Mouse (Mus musculus): Measurements from ENCODE around the gene Palmd. TPM values are rescaled to one million over a fixed set of nuclear protein-coding genes. Genes with fewer than 3 reads are reported as not detected.

Gene Palmd
- polyA plus RNA-seq (2012; rRNA removed) = 0.90 and 1.1 TPM in 2 replicates

DNA sequence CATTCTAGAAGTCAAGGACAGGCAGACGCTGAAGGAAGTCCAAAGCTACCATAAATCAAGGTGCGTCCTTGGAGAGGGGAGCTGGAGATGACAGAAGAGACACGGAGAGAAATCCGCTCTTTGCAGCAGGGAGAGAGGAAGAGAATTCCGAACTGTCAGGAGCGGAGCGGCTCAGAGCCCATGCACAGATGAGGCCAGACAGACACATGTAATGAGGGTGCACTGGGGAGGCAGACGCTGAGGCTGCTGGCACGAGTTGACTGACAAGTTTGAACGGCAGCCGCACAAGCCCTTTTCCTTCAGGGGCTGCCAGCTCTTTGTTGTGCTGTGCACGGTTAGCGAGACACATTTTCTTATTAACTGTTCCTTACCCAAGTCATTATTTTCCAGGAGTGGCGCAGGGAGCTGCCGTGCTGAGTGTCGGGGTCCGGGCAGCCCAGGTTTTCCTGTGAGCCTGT, at the start of gene Palmd:
Gene Palmd, minus strand, starts transcription at position 448 of the 458 bp plus-strand sequence.

DNA sequence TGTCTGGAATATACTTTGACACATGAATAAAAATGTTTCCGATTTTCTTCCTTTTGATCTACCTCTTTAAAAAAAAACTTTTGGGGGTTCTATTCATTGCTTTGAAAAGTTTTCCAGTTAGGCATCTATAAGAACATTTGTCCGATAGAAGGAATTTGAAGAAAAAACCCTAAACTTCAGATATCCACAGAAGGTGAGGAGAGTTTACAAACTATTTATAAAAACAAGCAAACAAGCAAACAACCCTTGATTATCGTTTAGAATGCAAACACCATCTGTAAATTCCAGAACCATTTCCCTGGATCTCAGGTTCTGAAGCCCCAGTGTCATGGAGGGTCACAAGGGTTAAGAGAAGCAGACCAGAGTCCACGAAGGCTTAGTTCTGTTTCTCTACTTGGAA, 820 bp downstream of the Palmd start, which contains the start of gene 4930455H04Rik:
Gene 4930455H04Rik, plus strand, starts transcription at position 301 of the 400 bp plus-strand sequence.

Other genes starting within 250 kb of the Palmd start
- gene Agl, start 160.8 kb downstream of the Palmd start, polyA plus RNA-seq (2012; rRNA removed) = 8.1 and 8.4 TPM in 2 replicates
- 14.4 and 20.5 TPM in 2 replicates for gene Frrs1, start 109.5 kb downstream of the Palmd start, polyA plus RNA-seq (2012; rRNA removed)
- gene 4930455H04Rik, start 720 bp downstream of the Palmd start, polyA plus RNA-seq (2012; rRNA removed) = not detected in 2 replicates